Mouse (Mus musculus) cerebellum, postnatal 14 days (tissue): ENCODE results near the gene Cobll1.

Experiments used
- DNase-seq, 2 experiments: peaks; one replicate each; pipeline ENCODE4 v3.0.0; 2021; ENCODE audit warnings: mixed read lengths in 2 of 2

Gene Cobll1

GRCm38 (mm10) chr2:65145421-65146117, 93.6 kb downstream of the Cobll1 start:
- peak; percentile 40 to 44 for DNase-seq

GRCm38 (mm10) chr2:65141093-65141661, 98.0 kb downstream of the Cobll1 start:
- DNase-seq = no peak

GRCm38 (mm10) chr2:65140330-65140922, 98.8 kb downstream of the Cobll1 start:
- peak; percentile 45 to 52 for DNase-seq

GRCm38 (mm10) chr2:65139606-65140329, 99.4 kb downstream of the Cobll1 start:
- DNase-seq = no peak

GRCm38 (mm10) chr2:65138992-65139391, 100.2 kb downstream of the Cobll1 start:
- no peak for DNase-seq

GRCm38 (mm10) chr2:65126141-65126783, 112.9 kb downstream of the Cobll1 start:
- DNase-seq = peak in 1 of 2 experiments; percentile 18

- DNase-seq = no peak
Observed at GRCm38 (mm10) chr2:65123702-65124101, 115.5 kb downstream of the Cobll1 start.

GRCm38 (mm10) chr2:65121435-65121834, 117.8 kb downstream of the Cobll1 start:
- peak; percentile 70 to 78 for DNase-seq

GRCm38 (mm10) chr2:65121012-65121411, 118.2 kb downstream of the Cobll1 start:
- no peak for DNase-seq

GRCm38 (mm10) chr2:65120112-65120511, 119.1 kb downstream of the Cobll1 start:
- no peak for DNase-seq

GRCm38 (mm10) chr2:65119667-65120066, 119.5 kb downstream of the Cobll1 start:
- no peak for DNase-seq

GRCm38 (mm10) chr2:65119076-65119475, 120.1 kb downstream of the Cobll1 start:
- DNase-seq = no peak

GRCm38 (mm10) chr2:65117859-65118258, 121.3 kb downstream of the Cobll1 start:
- no peak for DNase-seq

- DNase-seq = no peak
Observed at GRCm38 (mm10) chr2:65116428-65117125, 122.6 kb downstream of the Cobll1 start.

- DNase-seq = no peak
Observed at GRCm38 (mm10) chr2:65113191-65113590, 126.0 kb downstream of the Cobll1 start.

- DNase-seq = no peak
Observed at GRCm38 (mm10) chr2:65104569-65104968, 134.6 kb downstream of the Cobll1 start.

GRCm38 (mm10) chr2:65103801-65104200, 135.4 kb downstream of the Cobll1 start:
- no peak for DNase-seq

- no peak for DNase-seq
Observed at GRCm38 (mm10) chr2:65101388-65101787, 137.8 kb downstream of the Cobll1 start.

GRCm38 (mm10) chr2:65100001-65100400, 139.2 kb downstream of the Cobll1 start:
- peak; percentile 68 to 81 for DNase-seq

GRCm38 (mm10) chr2:65095571-65095970, 143.6 kb downstream of the Cobll1 start:
- DNase-seq = no peak

GRCm38 (mm10) chr2:65093990-65094389, 145.2 kb downstream of the Cobll1 start:
- DNase-seq = no peak

GRCm38 (mm10) chr2:65090986-65091385, 148.2 kb downstream of the Cobll1 start:
- no peak for DNase-seq
